Mouse (Mus musculus) Patski (cell line): ENCODE results near the gene Dock11. TPM values are rescaled to one million over a fixed set of nuclear protein-coding genes. Genes with fewer than 3 reads are reported as not detected.
A peak's percentile ranks its signal among the peaks of the same experiment; 100 is the strongest.

Source experiments
- ATAC-seq: fragments of 100-300 bp; one replicate; pipeline ENCODE4 v1.8.0; 2021
- CTCF ChIA-PET: fragments of 350-600 bp; sonication (Branson Sonifier 250); formaldehyde crosslinking; loops from one replicate; lab custom pipeline; 2022; ENCODE audit warnings: inconsistent platforms; lab: Charles Lee
- POLR2A ChIA-PET: fragments of 350-600 bp; sonication (Branson Sonifier 250); formaldehyde crosslinking; loops from one replicate; lab custom pipeline; 2022; ENCODE audit warnings: antibody characterized with exemption, inconsistent platforms; lab: Charles Lee
- DNase-seq: peaks from one replicate; pipeline ENCODE4 v3.0.0-alpha.2; 2011; ENCODE audit warnings: low read depth, low spot score
- H3K27me3 ChIP-seq: fragments of 371-371 bp; one replicate; pipeline ENCODE4 v1.5.1; 2021
- CTCF ChIP-seq: fragments of 100-300 bp; IDR thresholded peaks from one replicate; pipeline ENCODE4 v1.5.1; 2021
- in situ Hi-C: fragments of 300-500 bp; cut with MboI; formaldehyde crosslinking; loops from 3 replicates; pipeline ENCODE4 v1.11.1; 2018; ENCODE audit warnings: low pct_unique_long_range_greater_than_20kb, mixed read lengths
- polyA plus RNA-seq: library from polyadenylated mRNA; unstranded; gene quantifications from one replicate; pipeline ENCODE4 v1.2.3, GENCODE M21; 2021

Gene Dock11
- 6.1 TPM for polyA plus RNA-seq

GRCm38 (mm10) chrX:35888087-35888895 lies at the start of gene Dock11:
Dock11 (plus strand) TSS chrX:35888832.
- peak; percentile 78 for ATAC-seq
- ChIA-PET POLR2A (interaction anchor here (0.6 kb wide), 1 partner anchor 137 kb away, joined by 3 read pairs; no protein-coding TSS in a partner anchor), CTCF (no interaction called here)

GRCm38 (mm10) chrX:35879703-35880102 lies 8.9 kb upstream of the Dock11 start:
- in situ Hi-C loops = no loop called here

More at GRCm38 (mm10) chrX:35888087-35888895, at the start of gene Dock11:
- TF ChIP-seq CTCF = no peak
- no peak for DNase-seq
- peaks cover 11% of the 10 kb centered on the region for H3K27me3 ChIP-seq
- in situ Hi-C loops = no loop called here

GRCm38 (mm10) chrX:35888945-35889799 lies 540 bp downstream of the Dock11 start:
- in situ Hi-C loops = no loop called here
- TF ChIP-seq CTCF = no peak
- POLR2A ChIA-PET = no interaction called here
- CTCF ChIA-PET = no interaction called here
- no peak for DNase-seq
- ATAC-seq = peak; percentile 56
- H3K27me3 ChIP-seq = peaks cover 14% of the 10 kb centered on the region

More at GRCm38 (mm10) chrX:35879703-35880102, 8.9 kb upstream of the Dock11 start:
- DNase-seq (no peak), ATAC-seq (no peak)
- H3K27me3 ChIP-seq = peaks cover 16% of the 10 kb centered on the region
- ChIA-PET CTCF (interaction anchor here (0.9 to 1.0 kb wide), 2 partner anchors 115 to 116 kb away, joined by 3 read pairs; no protein-coding TSS in a partner anchor), POLR2A (no interaction called here)
- no peak for TF ChIP-seq CTCF

GRCm38 (mm10) chrX:35889800-35890106 lies 1.1 kb downstream of the Dock11 start:
- in situ Hi-C loops = no loop called here

GRCm38 (mm10) chrX:35891534-35892125 lies 3.0 kb downstream of the Dock11 start:
- H3K27me3 ChIP-seq = peaks cover 8% of the 10 kb centered on the region
- no peak for TF ChIP-seq CTCF
- CTCF ChIA-PET = no interaction called here
- ATAC-seq (no peak), DNase-seq (no peak)
- in situ Hi-C loops = no loop called here
- POLR2A ChIA-PET = no interaction called here

More at GRCm38 (mm10) chrX:35889800-35890106, 1.1 kb downstream of the Dock11 start:
- peaks cover 10% of the 10 kb centered on the region for H3K27me3 ChIP-seq
- ATAC-seq (no peak), DNase-seq (no peak)
- no peak for TF ChIP-seq CTCF
- POLR2A ChIA-PET = no interaction called here
- CTCF ChIA-PET = no interaction called here

GRCm38 (mm10) chrX:35892377-35892776 lies 3.7 kb downstream of the Dock11 start:
- ATAC-seq = no peak
- peaks cover 8% of the 10 kb centered on the region for H3K27me3 ChIP-seq
- ChIA-PET POLR2A (interaction anchor here (0.7 kb wide), 1 partner anchor 124 kb away, joined by 3 read pairs; no protein-coding TSS in a partner anchor), CTCF (no interaction called here)
- in situ Hi-C loops = no loop called here
- DNase-seq = no peak
- no peak for TF ChIP-seq CTCF

- no peak for DNase-seq
- POLR2A ChIA-PET = interaction anchor here (0.7 kb wide), 1 partner anchor 966 kb away, joined by 4 read pairs; no protein-coding TSS in a partner anchor
- ATAC-seq = no peak
- in situ Hi-C loops = no loop called here
- no peak for TF ChIP-seq CTCF
- CTCF ChIA-PET = no interaction called here
- H3K27me3 ChIP-seq = peaks cover 10% of the 10 kb centered on the region
Measured at GRCm38 (mm10) chrX:35897648-35898500, 9.2 kb downstream of the Dock11 start.

GRCm38 (mm10) chrX:35898501-35898766 lies 9.8 kb downstream of the Dock11 start:
- peaks cover 8% of the 10 kb centered on the region for H3K27me3 ChIP-seq
- ChIA-PET POLR2A (no interaction called here), CTCF (no interaction called here)
- DNase-seq (no peak), ATAC-seq (no peak)
- in situ Hi-C loops = no loop called here
- no peak for TF ChIP-seq CTCF

- H3K27me3 ChIP-seq = peaks cover 20% of the 10 kb centered on the region
- ChIA-PET CTCF (no interaction called here), POLR2A (no interaction called here)
- no peak for ATAC-seq
- in situ Hi-C loops = no loop called here
- DNase-seq = no peak
- TF ChIP-seq CTCF = no peak
Measured at GRCm38 (mm10) chrX:35904352-35904751, 15.7 kb downstream of the Dock11 start.

GRCm38 (mm10) chrX:35906696-35907330 lies 18.2 kb downstream of the Dock11 start:
- peaks cover 14% of the 10 kb centered on the region for H3K27me3 ChIP-seq
- no peak for DNase-seq
- in situ Hi-C loops = no loop called here
- no peak for TF ChIP-seq CTCF
- no peak for ATAC-seq
- CTCF ChIA-PET = no interaction called here
- POLR2A ChIA-PET = no interaction called here
